Mouse (Mus musculus) cerebellum, postnatal 4 days (tissue): ENCODE measurements around the gene Serpinb3c.
"Not testable (repeated sequence)": the region's sequence is repeated elsewhere in the genome, so short reads cannot be mapped to it uniquely, and the experiment has no call there.

Experiments used
- DNase-seq, 2 experiments: peaks; one replicate each; pipeline ENCODE4 v3.0.0; 2022; ENCODE audit warnings: low spot score in 2 of 2, mixed read lengths in 1 of 2

Serpinb3c gene

DNA sequence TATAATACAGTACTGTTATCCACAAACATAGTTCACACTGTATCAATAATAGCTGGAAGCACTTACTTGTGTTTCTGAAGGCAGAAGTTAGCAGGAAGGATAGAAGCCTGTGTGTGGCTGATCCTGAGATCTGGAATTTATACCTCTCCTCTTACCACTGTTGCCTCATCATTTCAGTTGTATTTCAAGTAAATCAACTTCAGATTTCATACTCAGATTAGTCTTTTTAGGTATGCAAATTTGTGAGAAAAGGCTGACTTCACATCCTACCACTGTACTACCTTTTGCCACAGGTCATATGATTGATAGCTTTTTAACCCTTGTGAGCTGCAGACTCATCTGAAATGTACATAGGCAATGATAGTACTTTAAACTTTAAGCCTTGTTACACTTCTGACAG, at the start of gene Serpinb3c, which contains the start of gene Serpinb3b:
Serpinb3c (minus strand) TSS at position 111 of the 400 bp plus-strand sequence.
Serpinb3b (minus strand) TSS at position 101 of the 400 bp plus-strand sequence.
- DNase-seq, result not testable (repeated sequence)

- not testable (repeated sequence) for DNase-seq
Measured at GRCm38 (mm10) chr1:107243170-107243569, 35.0 kb downstream of the Serpinb3c start.
